Mouse (Mus musculus): ENCODE data around the gene Gm2956. TPM values are rescaled to one million over a fixed set of nuclear protein-coding genes. Genes with fewer than 3 reads are reported as not detected.
"Not testable (repeated sequence)": the region's sequence is repeated elsewhere in the genome, so short reads cannot be mapped to it uniquely, and the experiment has no call there.

Gene Gm2956
- total RNA-seq (2017): not detected in 2 replicates

- ATAC-seq (replicated peaks in 1 of 2; ENCODE audit: insufficient read depth in 1 of 2, low FRiP score in 2 of 2, low TSS enrichment in 1 of 2, low read depth in 1 of 2, poor library complexity in 2 of 2, severe bottlenecking in 2 of 2): not testable (repeated sequence)
These were observed at the start of gene Gm2956 for GRCm38 (mm10) chr14:3332087-3332677. Gene Gm2956 (plus strand): TSS chr14:3332627.

GRCm38 (mm10) chr14:3333406-3333805 is 979 bp downstream of the Gm2956 start:
- ATAC-seq (replicated peaks in 1 of 2; ENCODE audit: insufficient read depth in 1 of 2, low FRiP score in 2 of 2, low TSS enrichment in 1 of 2, low read depth in 1 of 2, poor library complexity in 2 of 2, severe bottlenecking in 2 of 2): not testable (repeated sequence)

- ATAC-seq (replicated peaks in 1 of 2; ENCODE audit: insufficient read depth in 1 of 2, low FRiP score in 2 of 2, low TSS enrichment in 1 of 2, low read depth in 1 of 2, poor library complexity in 2 of 2, severe bottlenecking in 2 of 2): not testable (repeated sequence)
These were observed 62.4 kb downstream of the Gm2956 start, which contains the start of gene Gm10413 for GRCm38 (mm10) chr14:3394793-3395192. Gene Gm10413 (plus strand): TSS chr14:3395093.

Other genes starting within 250 kb of the Gm2956 start
- gene Gm10340, start 198.6 kb upstream of the Gm2956 start, total RNA-seq (2017): not detected in 2 replicates
- not detected in 2 replicates for gene Gm5795, start 144.4 kb upstream of the Gm2956 start, total RNA-seq (2017)
- gene D830030K20Rik, start 124.1 kb upstream of the Gm2956 start, total RNA-seq (2017): not detected in 2 replicates
- gene Gm10413, start 62.5 kb downstream of the Gm2956 start, total RNA-seq (2017): not detected in 2 replicates
- 0.10 TPM in 1 of 2 replicates, not detected in the other for gene Gm10409, start 80.0 kb downstream of the Gm2956 start, total RNA-seq (2017)
- gene Gm3005, start 95.5 kb downstream of the Gm2956 start, total RNA-seq (2017): not detected in 2 replicates
- not detected in 2 replicates for gene Gm10408, start 116.8 kb downstream of the Gm2956 start, total RNA-seq (2017)

All from hematopoietic stem cell, adult 5-6 weeks (primary cell).